Mouse (Mus musculus): ENCODE measurements around the gene Olfr298. TPM values are rescaled to one million over a fixed set of nuclear protein-coding genes. Genes with fewer than 3 reads are reported as not detected.

Olfr298 gene
- not detected for total RNA-seq (2021)

GRCm38 (mm10) chr7:86492384-86492783 is at the start of gene Olfr298:
Gene Olfr298 (minus strand): TSS chr7:86492484.
- no peak for DNase-seq (ENCODE audit: low spot score in 2 of 2)
- intact Hi-C loops (cut with DNase I) = no loop called here

GRCm38 (mm10) chr7:86519668-86520067 is 27.4 kb upstream of the Olfr298 start, which contains the start of gene Olfr297:
Gene Olfr297 (plus strand): TSS chr7:86519968.
- intact Hi-C loops (cut with DNase I) = loop anchor here (5.0 kb wide), 1 partner anchor 47 kb away; no protein-coding TSS in a partner anchor
- DNase-seq (ENCODE audit: low spot score in 2 of 2) = no peak

- intact Hi-C loops (cut with DNase I) = no loop called here
- no peak for DNase-seq (ENCODE audit: low spot score in 2 of 2)
Observed at GRCm38 (mm10) chr7:86459621-86460020, 32.7 kb downstream of the Olfr298 start, which contains the start of gene Olfr299. Gene Olfr299 (plus strand): TSS chr7:86459921.

Other genes starting within 250 kb of the Olfr298 start
- gene Vmn2r76, start 246.2 kb downstream of the Olfr298 start, total RNA-seq (2021) = not detected
- gene Olfr310, start 215.3 kb downstream of the Olfr298 start, total RNA-seq (2021) = not detected
- gene Olfr309, start 178.8 kb downstream of the Olfr298 start, total RNA-seq (2021) = not detected
- gene Olfr308, start 166.9 kb downstream of the Olfr298 start, total RNA-seq (2021) = not detected
- gene Olfr307, start 154.9 kb downstream of the Olfr298 start, total RNA-seq (2021) = not detected
- not detected for gene Olfr305, start 125.6 kb downstream of the Olfr298 start, total RNA-seq (2021)
- gene Olfr304, start 105.8 kb downstream of the Olfr298 start, total RNA-seq (2021) = not detected
- not detected for gene Olfr303, start 94.7 kb downstream of the Olfr298 start, total RNA-seq (2021)
- gene Olfr301, start 88.6 kb downstream of the Olfr298 start, total RNA-seq (2021) = not detected
- gene Olfr299, start 32.6 kb downstream of the Olfr298 start, total RNA-seq (2021) = not detected
- gene Olfr297, start 27.5 kb upstream of the Olfr298 start, total RNA-seq (2021) = not detected
- gene Olfr295, start 91.4 kb upstream of the Olfr298 start, total RNA-seq (2021) = not detected
- not detected for gene Olfr294, start 124.2 kb upstream of the Olfr298 start, total RNA-seq (2021)
- gene Olfr293, start 156.6 kb upstream of the Olfr298 start, total RNA-seq (2021) = not detected
- not detected for gene Olfr292, start 195.8 kb upstream of the Olfr298 start, total RNA-seq (2021)

All from left cerebral cortex, postnatal 36 days (tissue).